Mouse (Mus musculus) WW6 (cell line): Measurements from ENCODE around the gene Zfp213.

ENCODE experiments used
- DNase-seq: peaks from one replicate; pipeline ENCODE4 v3.0.0-alpha.2; 2013; ENCODE audit warnings: low read depth, low spot score

The Zfp213 gene

GRCm38 (mm10) chr17:23574130-23574529 is 10.1 kb upstream of the Zfp213 start:
- DNase-seq: no peak

GRCm38 (mm10) chr17:23572059-23572458 is 8.0 kb upstream of the Zfp213 start:
- DNase-seq: no peak

GRCm38 (mm10) chr17:23571084-23571483 is 7.0 kb upstream of the Zfp213 start:
- DNase-seq: no peak

GRCm38 (mm10) chr17:23570017-23570416 is 6.0 kb upstream of the Zfp213 start:
- no peak for DNase-seq

GRCm38 (mm10) chr17:23568370-23568769 is 4.3 kb upstream of the Zfp213 start:
- no peak for DNase-seq

- DNase-seq: no peak
These were observed 2.7 kb upstream of the Zfp213 start for GRCm38 (mm10) chr17:23566787-23567186.

- no peak for DNase-seq
These were observed 304 bp upstream of the Zfp213 start for GRCm38 (mm10) chr17:23564368-23564715.

GRCm38 (mm10) chr17:23559767-23560166 is 4.3 kb downstream of the Zfp213 start:
- DNase-seq: no peak

GRCm38 (mm10) chr17:23555243-23555916 is 8.7 kb downstream of the Zfp213 start:
- DNase-seq: no peak

GRCm38 (mm10) chr17:23554321-23554720 is 9.7 kb downstream of the Zfp213 start:
- DNase-seq: no peak

GRCm38 (mm10) chr17:23553634-23554120 is 10.4 kb downstream of the Zfp213 start:
- DNase-seq: no peak

GRCm38 (mm10) chr17:23552896-23553633 is 11.0 kb downstream of the Zfp213 start:
- DNase-seq: no peak

- no peak for DNase-seq
These were observed 12.1 kb downstream of the Zfp213 start for GRCm38 (mm10) chr17:23551963-23552362.

GRCm38 (mm10) chr17:23551416-23551815 is 12.6 kb downstream of the Zfp213 start:
- no peak for DNase-seq

- no peak for DNase-seq
These were observed 13.2 kb downstream of the Zfp213 start for GRCm38 (mm10) chr17:23550856-23551255.

- no peak for DNase-seq
These were observed 13.7 kb downstream of the Zfp213 start for GRCm38 (mm10) chr17:23550188-23550791.

- DNase-seq: no peak
These were observed 14.6 kb downstream of the Zfp213 start for GRCm38 (mm10) chr17:23549441-23549840.

GRCm38 (mm10) chr17:23548615-23549014 is 15.4 kb downstream of the Zfp213 start:
- DNase-seq: peak; percentile 81

GRCm38 (mm10) chr17:23547681-23548443 is 16.2 kb downstream of the Zfp213 start:
- no peak for DNase-seq

- no peak for DNase-seq
These were observed 17.1 kb downstream of the Zfp213 start for GRCm38 (mm10) chr17:23546702-23547505.

GRCm38 (mm10) chr17:23546333-23546701 is 17.7 kb downstream of the Zfp213 start:
- DNase-seq: no peak
